Mouse (Mus musculus): Measurements from ENCODE around the gene Phactr2. TPM values are rescaled to one million over a fixed set of nuclear protein-coding genes. Genes with fewer than 3 reads are reported as not detected.

The Phactr2 gene
- polyA plus RNA-seq, 2 experiments = 1.5 to 3.5 TPM

DNA sequence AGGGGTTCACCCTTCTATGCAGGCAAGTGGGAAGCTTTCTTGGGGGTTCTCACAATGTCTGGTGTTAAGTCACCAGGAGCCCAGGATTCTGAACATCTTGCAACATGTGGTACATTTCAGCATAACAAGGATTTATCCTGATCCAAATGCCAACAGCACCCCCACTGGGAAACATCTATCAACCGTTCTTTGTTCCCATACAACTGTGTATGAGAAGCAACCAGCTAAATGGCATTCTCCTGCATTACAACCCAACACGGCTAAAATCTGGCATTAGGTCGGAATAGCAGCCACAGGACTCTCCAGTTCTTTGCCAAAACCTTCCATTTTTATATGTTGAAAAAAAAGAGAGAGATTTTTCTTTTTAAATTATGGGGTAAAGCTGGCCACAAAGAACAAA is 264.7 kb downstream of the Phactr2 start:
- no peak overlapping the region for H3K4me2 ChIP-seq (ENCODE audit: low read depth)
- peaks cover 0 to 7% of the 10 kb centered on the region in 2 experiments; a peak in 2 of 4 replicates for H3K4me1 ChIP-seq (replicated peaks; ENCODE audit: control insufficient read depth in 2 of 2, insufficient read depth in 2 of 2, low read length in 1 of 2)
- 68% methylated on average over 3 of the region's 3 CpGs for WGBS (ENCODE audit: insufficient replicate concordance)
- no peaks in the 10 kb centered on the region for H3K9me3 ChIP-seq (ENCODE audit: control insufficient read depth, low read length)
- H3K27me3 ChIP-seq (ENCODE audit: control insufficient read depth, insufficient read depth, low read length) = no peaks in the 10 kb centered on the region
- no peak for DNase-seq (ENCODE audit: low read depth in 3 of 3, low spot score in 3 of 3)
- H3K36me3 ChIP-seq (replicated peaks; ENCODE audit: control insufficient read depth, insufficient read depth, low read depth) = no peaks in the 10 kb centered on the region
- TF ChIP-seq CTCF (IDR thresholded peaks at IDR 0.05; ENCODE audit: low read depth) = no peak
- no peak for TF ChIP-seq EP300 (IDR thresholded peaks at IDR 0.05; ENCODE audit: low read depth)
- H3K9ac ChIP-seq (replicated peaks) = no peak overlapping the region
- H3K4me3 ChIP-seq (ENCODE audit: insufficient read depth in 1 of 2, low read depth in 2 of 2, low read length in 2 of 2) = no peak overlapping the region
- no peak for ATAC-seq (ENCODE audit: insufficient read depth)
- H3K27ac ChIP-seq = no peak overlapping the region

DNA sequence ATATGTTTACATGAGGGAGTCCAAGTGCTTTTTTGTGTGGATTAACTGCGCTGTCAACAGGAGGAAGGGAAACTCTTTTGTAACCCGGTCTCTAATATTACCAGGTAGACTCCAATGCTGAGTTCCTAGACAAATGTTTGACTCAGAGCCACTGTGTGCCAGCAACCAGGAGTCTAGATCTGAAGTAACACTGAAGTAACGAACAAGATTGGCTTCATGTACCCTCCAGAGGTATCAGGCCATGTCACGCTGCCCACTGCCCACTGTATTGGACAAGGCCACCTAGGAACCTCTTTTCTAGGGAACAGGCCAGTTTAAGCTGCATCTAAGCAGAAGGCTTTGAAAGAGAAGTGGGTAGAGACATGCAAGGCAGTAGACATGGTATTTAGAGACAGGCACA is 265.2 kb downstream of the Phactr2 start:
- no peak for DNase-seq (ENCODE audit: low read depth in 3 of 3, low spot score in 3 of 3)
- H3K9me3 ChIP-seq (ENCODE audit: control insufficient read depth, low read length) = no peaks in the 10 kb centered on the region
- H3K4me3 ChIP-seq (ENCODE audit: insufficient read depth in 1 of 2, low read depth in 2 of 2, low read length in 2 of 2) = no peak overlapping the region
- peaks cover 0 to 3% of the 10 kb centered on the region in 2 experiments; a peak in 1 of 4 replicates for H3K4me1 ChIP-seq (replicated peaks; ENCODE audit: control insufficient read depth in 2 of 2, insufficient read depth in 2 of 2, low read length in 1 of 2)
- no peak overlapping the region for H3K9ac ChIP-seq (replicated peaks)
- TF ChIP-seq CTCF (IDR thresholded peaks at IDR 0.05; ENCODE audit: low read depth) (no peak), EP300 (IDR thresholded peaks at IDR 0.05; ENCODE audit: low read depth) (no peak)
- no peaks in the 10 kb centered on the region for H3K36me3 ChIP-seq (replicated peaks; ENCODE audit: control insufficient read depth, insufficient read depth, low read depth)
- WGBS (ENCODE audit: insufficient replicate concordance) = 72% methylated on average over 4 of the region's 4 CpGs
- H3K4me2 ChIP-seq (ENCODE audit: low read depth) = no peak overlapping the region
- H3K27me3 ChIP-seq (ENCODE audit: control insufficient read depth, insufficient read depth, low read length) = no peaks in the 10 kb centered on the region
- H3K27ac ChIP-seq = no peak overlapping the region
- ATAC-seq (ENCODE audit: insufficient read depth) = no peak

DNA sequence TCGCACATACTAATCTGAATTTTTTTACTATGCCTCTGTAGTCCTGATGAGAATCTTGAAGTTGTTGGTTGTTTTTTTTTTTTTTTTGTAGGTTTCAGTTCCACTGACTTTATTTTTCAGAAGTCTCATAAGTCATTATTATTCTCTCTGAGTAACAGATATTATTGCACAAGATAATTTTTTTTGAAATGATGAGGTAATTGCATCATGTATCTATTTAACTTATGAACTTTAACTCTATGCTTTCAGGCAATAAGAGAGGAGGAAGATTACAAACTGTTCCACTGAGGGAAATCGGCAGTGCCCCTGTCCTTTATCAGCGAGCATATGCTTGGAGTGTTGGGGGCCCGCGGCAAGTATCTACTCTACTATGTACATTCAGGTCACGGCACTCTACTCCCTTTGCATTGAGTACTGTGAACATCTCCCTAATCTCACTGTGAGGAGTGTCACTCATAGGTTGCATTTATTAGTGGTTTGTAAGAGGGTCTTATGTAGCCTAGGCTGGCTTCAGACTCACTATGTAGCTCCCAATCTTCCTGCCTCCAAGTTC is 272.4 kb downstream of the Phactr2 start:
- no peak overlapping the region for H3K4me3 ChIP-seq (ENCODE audit: insufficient read depth in 1 of 2, low read depth in 2 of 2, low read length in 2 of 2)
- no peaks in the 10 kb centered on the region for H3K9me3 ChIP-seq (ENCODE audit: control insufficient read depth, low read length)
- H3K9ac ChIP-seq (replicated peaks) = peak overlapping the region; percentile 38
- H3K36me3 ChIP-seq (replicated peaks; ENCODE audit: control insufficient read depth, insufficient read depth, low read depth) = no peaks in the 10 kb centered on the region
- TF ChIP-seq EP300 (IDR thresholded peaks at IDR 0.05; ENCODE audit: low read depth) (peak; percentile 72), CTCF (IDR thresholded peaks at IDR 0.05; ENCODE audit: low read depth) (no peak)
- H3K27ac ChIP-seq = peak overlapping the region; percentile 70
- ATAC-seq (ENCODE audit: insufficient read depth) = peak; percentile 97
- H3K4me2 ChIP-seq (ENCODE audit: low read depth) = peak overlapping the region; percentile 42
- 37% methylated on average over 6 of the region's 6 CpGs for WGBS (ENCODE audit: insufficient replicate concordance)
- H3K4me1 ChIP-seq (replicated peaks; ENCODE audit: control insufficient read depth in 2 of 2, insufficient read depth in 2 of 2, low read length in 1 of 2) = peaks cover 7 to 16% of the 10 kb centered on the region in 2 experiments; a peak in 3 of 4 replicates
- no peaks in the 10 kb centered on the region for H3K27me3 ChIP-seq (ENCODE audit: control insufficient read depth, insufficient read depth, low read length)
- peak; percentile 39 to 52 (median 47) for DNase-seq (ENCODE audit: low read depth in 3 of 3, low spot score in 3 of 3)

DNA sequence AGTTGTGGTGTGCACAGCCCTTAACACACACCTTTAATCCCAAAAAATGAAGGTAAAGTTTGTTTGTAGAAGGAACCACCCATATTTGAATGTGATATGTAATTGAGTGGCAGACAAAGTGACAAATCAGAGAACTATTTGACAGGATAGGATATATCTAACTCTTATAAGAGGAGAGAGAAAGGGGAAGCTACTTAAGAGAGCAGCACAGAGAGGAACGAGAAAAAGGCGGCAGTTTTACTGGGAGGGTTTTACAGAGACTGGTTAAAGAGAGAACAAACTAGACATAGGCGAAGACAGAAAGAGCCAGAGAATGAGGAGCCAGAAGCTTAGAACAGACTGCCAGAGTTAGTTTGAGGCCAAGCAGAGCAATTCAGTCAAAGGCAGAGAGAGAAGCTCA is 273.4 kb downstream of the Phactr2 start:
- Histone ChIP-seq H3K27me3 (ENCODE audit: control insufficient read depth, insufficient read depth, low read length) (no peaks in the 10 kb centered on the region), H3K9ac (replicated peaks) (no peak overlapping the region), H3K4me3 (ENCODE audit: insufficient read depth in 1 of 2, low read depth in 2 of 2, low read length in 2 of 2) (no peak overlapping the region), H3K27ac (0 out of 2 replicates have a peak overlapping the region, but pooled peaks have one; percentile 9), H3K9me3 (ENCODE audit: control insufficient read depth, low read length) (no peaks in the 10 kb centered on the region), H3K4me1 (replicated peaks; ENCODE audit: control insufficient read depth in 2 of 2, insufficient read depth in 2 of 2, low read length in 1 of 2) (peaks cover 7 to 16% of the 10 kb centered on the region in 2 experiments; a peak in 3 of 4 replicates), H3K36me3 (replicated peaks; ENCODE audit: control insufficient read depth, insufficient read depth, low read depth) (no peaks in the 10 kb centered on the region), H3K4me2 (ENCODE audit: low read depth) (no peak overlapping the region)
- DNase-seq (ENCODE audit: low read depth in 3 of 3, low spot score in 3 of 3) = no peak
- TF ChIP-seq CTCF (IDR thresholded peaks at IDR 0.05; ENCODE audit: low read depth) (no peak), EP300 (IDR thresholded peaks at IDR 0.05; ENCODE audit: low read depth) (no peak)
- WGBS (ENCODE audit: insufficient replicate concordance) = 57% methylated on average over 3 of the region's 3 CpGs
- no peak for ATAC-seq (ENCODE audit: insufficient read depth)

DNA sequence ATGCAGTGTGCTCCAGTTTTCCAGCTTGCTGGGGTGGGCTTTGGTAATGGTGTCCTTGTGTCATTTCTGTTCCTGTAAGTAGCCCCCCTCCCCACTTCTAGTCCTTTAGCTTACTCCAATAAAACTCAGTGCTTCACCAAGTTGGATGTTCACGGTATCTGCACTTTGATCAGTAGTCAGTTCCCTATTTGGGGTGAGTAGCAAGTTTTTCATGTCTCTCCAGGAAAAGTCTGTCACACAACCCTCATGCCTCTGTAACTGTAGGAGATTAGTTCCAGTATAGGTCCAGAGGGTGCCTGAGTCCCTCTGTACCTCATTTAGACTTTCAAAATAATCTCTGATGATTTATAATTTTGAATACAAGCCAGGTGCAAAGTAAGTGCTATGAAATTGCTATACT is 275.0 kb downstream of the Phactr2 start:
- Histone ChIP-seq H3K27me3 (ENCODE audit: control insufficient read depth, insufficient read depth, low read length) (no peaks in the 10 kb centered on the region), H3K36me3 (replicated peaks; ENCODE audit: control insufficient read depth, insufficient read depth, low read depth) (no peaks in the 10 kb centered on the region), H3K4me3 (ENCODE audit: insufficient read depth in 1 of 2, low read depth in 2 of 2, low read length in 2 of 2) (no peak overlapping the region), H3K27ac (no peak overlapping the region), H3K4me1 (replicated peaks; ENCODE audit: control insufficient read depth in 2 of 2, insufficient read depth in 2 of 2, low read length in 1 of 2) (peaks cover 7 to 16% of the 10 kb centered on the region in 2 experiments; a peak in 3 of 4 replicates), H3K9me3 (ENCODE audit: control insufficient read depth, low read length) (no peaks in the 10 kb centered on the region), H3K9ac (replicated peaks) (no peak overlapping the region), H3K4me2 (ENCODE audit: low read depth) (no peak overlapping the region)
- no peak for ATAC-seq (ENCODE audit: insufficient read depth)
- WGBS (ENCODE audit: insufficient replicate concordance) = 28% methylated on average over 1 of the region's 1 CpGs
- no peak for DNase-seq (ENCODE audit: low read depth in 3 of 3, low spot score in 3 of 3)
- TF ChIP-seq CTCF (IDR thresholded peaks at IDR 0.05; ENCODE audit: low read depth) = no peak
- TF ChIP-seq EP300 (IDR thresholded peaks at IDR 0.05; ENCODE audit: low read depth) = no peak

All from liver, embryonic 14.5 days (tissue).